Mouse (Mus musculus): Measurements from ENCODE around the gene Olfr106-ps.

The Olfr106-ps gene

GRCm38 (mm10) chr17:37390093-37390492, at the start of gene Olfr106-ps:
Gene Olfr106-ps (plus strand): TSS chr17:37390393.
- no peak for DNase-seq (ENCODE audit: low spot score)

DNA sequence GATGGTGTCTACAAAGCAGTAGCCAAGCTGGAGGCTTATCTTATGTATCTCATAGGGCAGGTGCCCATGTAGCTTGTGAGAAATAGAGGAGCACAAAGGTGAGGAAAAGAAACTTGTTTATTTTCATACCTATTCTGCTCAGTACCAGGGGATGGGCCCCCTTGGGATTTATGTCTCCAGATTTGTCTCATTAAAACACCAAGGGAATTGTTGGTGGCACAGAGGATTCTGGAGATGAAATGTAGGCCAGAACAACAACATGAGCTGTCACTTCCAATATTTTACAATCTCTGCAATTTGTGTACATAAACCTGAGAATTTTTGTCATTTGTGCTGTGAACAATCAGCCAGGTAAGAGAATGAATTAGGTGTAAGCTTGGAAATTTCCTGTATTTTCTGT, 30.9 kb upstream of the Olfr106-ps start, which contains the start of gene Olfr104-ps:
Gene Olfr104-ps, plus strand, starts transcription at position 301 of the 400 bp plus-strand sequence.
- DNase-seq (ENCODE audit: low spot score), result no peak

DNA sequence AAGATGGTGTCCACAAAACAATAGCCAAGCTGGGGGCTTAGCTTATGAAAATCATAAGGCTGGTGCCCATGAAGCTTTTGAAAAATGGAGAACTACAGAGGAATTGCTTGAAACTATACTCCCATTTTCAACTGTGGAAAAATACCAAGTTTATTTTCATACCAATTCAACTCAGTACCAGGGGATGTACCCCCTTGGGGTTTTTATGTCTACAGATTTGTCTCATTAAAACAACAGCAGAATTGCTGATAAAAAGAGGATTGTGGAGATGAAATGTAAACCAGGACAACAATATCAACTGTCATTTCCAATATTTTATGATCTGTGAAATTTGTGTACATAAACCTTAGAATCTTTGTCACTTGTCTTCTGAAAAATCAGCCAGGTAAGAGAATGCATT, 11.5 kb upstream of the Olfr106-ps start, which contains the start of gene Olfr105-ps:
Gene Olfr105-ps, plus strand, starts transcription at position 301 of the 400 bp plus-strand sequence.
- no peak for DNase-seq (ENCODE audit: low spot score)

- DNase-seq (ENCODE audit: low spot score), result no peak
Observed at GRCm38 (mm10) chr17:37398926-37399325, 8.7 kb downstream of the Olfr106-ps start, which contains the start of gene Olfr107. Gene Olfr107 (plus strand): TSS chr17:37399226.

DNA sequence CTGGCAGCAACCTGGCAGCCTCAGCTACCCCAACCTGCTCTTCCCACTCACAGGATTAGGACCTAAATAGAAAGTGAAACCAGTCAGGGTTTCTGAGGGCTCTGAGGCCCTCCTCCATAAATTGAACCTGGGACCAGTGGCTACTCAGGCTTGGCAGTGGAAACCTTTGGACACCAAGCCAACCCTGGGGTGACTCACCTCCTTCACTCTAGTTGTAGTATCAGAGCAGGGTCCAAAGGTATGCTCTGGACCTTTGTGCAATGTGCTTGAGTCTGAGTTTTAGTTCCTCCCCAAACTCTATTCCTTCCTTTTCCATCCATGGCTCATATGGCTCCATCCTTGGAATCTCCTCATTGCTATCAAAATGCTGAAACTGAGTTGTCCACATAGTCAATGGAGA, 23.2 kb downstream of the Olfr106-ps start:
- no peak for DNase-seq (ENCODE audit: low spot score)

DNA sequence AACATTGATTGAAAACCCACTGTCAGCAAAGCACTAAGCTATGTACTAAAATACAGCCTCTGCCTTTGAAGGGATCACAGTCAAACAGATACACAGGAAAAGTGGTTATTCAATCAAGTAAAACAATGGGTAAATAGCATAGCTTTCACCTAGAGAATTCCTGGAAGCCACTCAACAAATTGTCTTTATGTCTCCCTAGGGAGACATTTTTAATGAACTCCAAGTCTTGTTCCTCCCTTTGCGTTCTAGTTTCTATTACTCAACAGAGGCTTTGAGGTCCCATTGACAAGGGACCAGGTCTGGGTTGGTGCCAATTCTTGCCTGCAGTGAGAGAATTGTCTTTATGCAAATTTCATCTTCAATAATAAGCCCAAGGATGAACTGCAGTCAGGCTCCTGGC, 55.0 kb downstream of the Olfr106-ps start, which contains the start of gene Olfr108:
Gene Olfr108, plus strand, starts transcription at position 301 of the 400 bp plus-strand sequence.
- DNase-seq (ENCODE audit: low spot score), result no peak
